Mouse (Mus musculus): Measurements from ENCODE around the gene Nol7. TPM values are rescaled to one million over a fixed set of nuclear protein-coding genes. Genes with fewer than 3 reads are reported as not detected.

Nol7 gene
- total RNA-seq, 1 experiment: 122 TPM

DNA sequence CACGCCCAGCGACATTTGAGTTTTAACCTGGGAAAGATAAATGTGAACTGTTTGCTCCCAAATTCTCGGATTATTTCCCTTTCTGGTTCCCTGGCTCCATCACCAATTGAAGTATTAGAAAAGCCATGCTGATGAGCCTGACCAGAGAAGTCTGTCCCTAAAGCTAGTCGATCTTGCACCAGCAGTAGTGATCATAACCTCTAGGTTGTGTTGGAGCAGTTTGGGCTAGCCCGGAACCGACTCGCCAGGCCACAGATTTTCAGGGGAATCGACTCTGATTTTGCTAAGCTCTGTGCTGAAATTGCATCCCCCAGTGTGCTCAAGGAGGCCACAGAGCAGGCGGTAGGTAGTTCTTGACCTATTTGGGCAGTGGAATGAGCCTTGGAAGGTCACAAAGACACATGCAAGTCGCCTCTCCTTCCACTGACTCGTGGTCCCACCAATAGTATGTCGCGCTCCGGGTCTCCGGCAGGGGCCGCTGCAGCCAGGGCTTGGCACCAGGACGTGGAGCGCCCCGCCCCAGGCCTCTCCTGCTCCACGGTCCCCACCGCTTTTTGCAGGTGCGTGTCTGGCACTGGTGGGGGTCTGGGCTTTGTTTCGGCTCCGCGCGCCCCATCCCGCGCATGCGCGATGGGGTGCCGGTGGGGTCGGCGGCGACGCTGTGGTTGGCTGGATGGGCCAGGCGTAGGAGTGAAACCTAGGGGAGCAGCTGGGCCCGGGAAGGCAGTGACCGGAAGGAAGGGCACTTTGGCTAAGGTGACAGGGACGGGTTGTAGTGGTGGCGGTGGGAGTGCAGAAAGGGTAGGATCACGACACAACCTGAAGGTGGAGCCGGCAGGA lies 33.0 kb upstream of the Nol7 start, which contains the start of gene Sirt5:
TSS of gene Sirt5 (plus strand) at position 512 of the 840 bp plus-strand sequence.
- Histone ChIP-seq H3K36me3 (ENCODE audit: control insufficient read depth, insufficient read depth, low read length, poor library complexity, severe bottlenecking) (no peaks in the 10 kb centered on the region), H3K9me3 (ENCODE audit: control insufficient read depth, insufficient read depth, low read depth, low read length) (no peaks in the 10 kb centered on the region), H3K4me1 (ENCODE audit: control insufficient read depth in 2 of 2, insufficient read depth in 2 of 2, low read length in 2 of 2, poor library complexity in 1 of 2) (peaks cover 0 to 2% of the 10 kb centered on the region in 2 experiments; a peak in 1 of 4 replicates), H3K27ac (ENCODE audit: insufficient read depth, low read depth, low read length, poor library complexity, severe bottlenecking) (no peak within 1 kb of the TSS; the same call in 1 of the 2 replicates), H3K4me3 (ENCODE audit: insufficient read depth in 1 of 2, low read depth in 1 of 2, low read length in 2 of 2, poor library complexity in 1 of 2, severe bottlenecking in 1 of 2) (peak within 1 kb of the TSS; percentile 70 to 81), H3K9ac (ENCODE audit: insufficient read depth, low read depth, low read length, poor library complexity, severe bottlenecking) (peak within 1 kb of the TSS; percentile 83)
- TF ChIP-seq ZNF384 (IDR thresholded peaks at IDR 0.05; ENCODE audit: low read depth, low read length) (no peak), ZC3H11A (IDR thresholded peaks at IDR 0.05; ENCODE audit: borderline replicate concordance, low read depth, low read length) (0 out of 2 replicates have a peak, but pooled peaks have one; percentile 29), CHD2 (IDR thresholded peaks at IDR 0.05; ENCODE audit: low read depth, low read length) (no peak), HCFC1 (IDR thresholded peaks at IDR 0.05; ENCODE audit: borderline replicate concordance, insufficient read depth, low read length) (peak; percentile 59), MAFK (IDR thresholded peaks at IDR 0.05; ENCODE audit: insufficient read depth, low read depth, low read length) (no peak)
- peak; percentile 92 for DNase-seq (ENCODE audit: low read depth, low spot score)
- in situ Hi-C loops (cut with MboI; ENCODE audit: low sequenced_read_pairs in 2 of 2, unreplicated experiment in 2 of 2): no loop called here

- H3K27ac ChIP-seq (ENCODE audit: insufficient read depth, low read depth, low read length, poor library complexity, severe bottlenecking): no peak overlapping the region; the same call in 1 of the 2 replicates
- peaks cover 0 to 2% of the 10 kb centered on the region in 2 experiments; a peak in 1 of 4 replicates for H3K4me1 ChIP-seq (ENCODE audit: control insufficient read depth in 2 of 2, insufficient read depth in 2 of 2, low read length in 2 of 2, poor library complexity in 1 of 2)
- peak overlapping the region; percentile 70 to 81 for H3K4me3 ChIP-seq (ENCODE audit: insufficient read depth in 1 of 2, low read depth in 1 of 2, low read length in 2 of 2, poor library complexity in 1 of 2, severe bottlenecking in 1 of 2)
- peak overlapping the region; percentile 83 for H3K9ac ChIP-seq (ENCODE audit: insufficient read depth, low read depth, low read length, poor library complexity, severe bottlenecking)
- TF ChIP-seq MAFK (IDR thresholded peaks at IDR 0.05; ENCODE audit: insufficient read depth, low read depth, low read length) (no peak), CHD2 (IDR thresholded peaks at IDR 0.05; ENCODE audit: low read depth, low read length) (no peak), ZC3H11A (IDR thresholded peaks at IDR 0.05; ENCODE audit: borderline replicate concordance, low read depth, low read length) (no peak), ZNF384 (IDR thresholded peaks at IDR 0.05; ENCODE audit: low read depth, low read length) (no peak), HCFC1 (IDR thresholded peaks at IDR 0.05; ENCODE audit: borderline replicate concordance, insufficient read depth, low read length) (no peak)
- no peak for DNase-seq (ENCODE audit: low read depth, low spot score)
- no peaks in the 10 kb centered on the region for H3K9me3 ChIP-seq (ENCODE audit: control insufficient read depth, insufficient read depth, low read depth, low read length)
- no peaks in the 10 kb centered on the region for H3K36me3 ChIP-seq (ENCODE audit: control insufficient read depth, insufficient read depth, low read length, poor library complexity, severe bottlenecking)
- in situ Hi-C loops (cut with MboI; ENCODE audit: low sequenced_read_pairs in 2 of 2, unreplicated experiment in 2 of 2): no loop called here
These were observed 32.4 kb upstream of the Nol7 start for GRCm38 (mm10) chr13:43365825-43366184.

DNA sequence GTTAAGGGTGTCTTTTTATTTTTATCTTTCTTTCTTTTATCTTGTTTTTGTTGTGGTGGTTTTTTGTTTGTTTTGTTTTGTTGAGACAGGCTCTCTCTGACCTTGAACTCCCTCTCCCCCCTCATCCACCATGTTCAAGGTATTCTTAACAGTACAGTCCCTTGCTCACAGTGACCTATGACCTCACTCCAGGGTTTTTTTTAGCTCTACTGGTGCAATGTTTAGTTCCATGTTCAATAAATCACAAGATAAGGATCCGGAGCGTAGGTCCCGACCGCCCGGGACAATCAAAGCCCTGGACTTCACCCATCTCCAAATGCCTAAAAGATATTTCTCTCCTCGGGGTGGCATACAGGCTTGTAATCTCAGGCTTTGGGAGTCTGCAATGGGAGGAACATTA lies 28.1 kb upstream of the Nol7 start:
- Histone ChIP-seq H3K4me1 (ENCODE audit: control insufficient read depth in 2 of 2, insufficient read depth in 2 of 2, low read length in 2 of 2, poor library complexity in 1 of 2) (peaks cover 2 to 6% of the 10 kb centered on the region in 2 experiments; a peak in 3 of 4 replicates), H3K9me3 (ENCODE audit: control insufficient read depth, insufficient read depth, low read depth, low read length) (no peaks in the 10 kb centered on the region), H3K36me3 (ENCODE audit: control insufficient read depth, insufficient read depth, low read length, poor library complexity, severe bottlenecking) (peaks cover 4% of the 10 kb centered on the region), H3K27ac (ENCODE audit: insufficient read depth, low read depth, low read length, poor library complexity, severe bottlenecking) (no peak overlapping the region), H3K4me3 (ENCODE audit: insufficient read depth in 1 of 2, low read depth in 1 of 2, low read length in 2 of 2, poor library complexity in 1 of 2, severe bottlenecking in 1 of 2) (no peak overlapping the region), H3K9ac (ENCODE audit: insufficient read depth, low read depth, low read length, poor library complexity, severe bottlenecking) (no peak overlapping the region)
- TF ChIP-seq CHD2 (IDR thresholded peaks at IDR 0.05; ENCODE audit: low read depth, low read length) (no peak), ZC3H11A (IDR thresholded peaks at IDR 0.05; ENCODE audit: borderline replicate concordance, low read depth, low read length) (no peak), MAFK (IDR thresholded peaks at IDR 0.05; ENCODE audit: insufficient read depth, low read depth, low read length) (no peak), HCFC1 (IDR thresholded peaks at IDR 0.05; ENCODE audit: borderline replicate concordance, insufficient read depth, low read length) (no peak), ZNF384 (IDR thresholded peaks at IDR 0.05; ENCODE audit: low read depth, low read length) (no peak)
- in situ Hi-C loops (cut with MboI; ENCODE audit: low sequenced_read_pairs in 2 of 2, unreplicated experiment in 2 of 2): no loop called here
- DNase-seq (ENCODE audit: low read depth, low spot score): no peak

DNA sequence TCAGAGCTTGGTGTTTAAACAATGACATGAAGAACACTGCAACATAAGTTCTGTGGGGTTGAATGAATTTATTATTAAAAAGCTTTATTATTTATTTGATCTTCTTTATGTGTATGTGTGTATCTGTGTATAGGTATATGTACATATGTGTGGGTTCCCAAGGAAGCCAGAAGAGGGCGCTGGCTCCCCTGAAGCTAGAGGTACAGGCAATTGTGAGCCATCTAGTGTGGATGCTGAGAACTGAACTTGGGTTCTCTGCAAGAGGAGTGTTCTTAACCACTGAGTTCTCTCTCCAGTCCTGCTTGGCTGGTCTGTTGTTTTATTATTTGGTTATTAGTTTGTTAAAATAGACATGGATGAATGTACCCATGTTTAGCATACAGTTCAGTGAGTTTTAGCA lies 25.3 kb upstream of the Nol7 start:
- no peak overlapping the region for H3K27ac ChIP-seq (ENCODE audit: insufficient read depth, low read depth, low read length, poor library complexity, severe bottlenecking)
- no peak overlapping the region for H3K4me3 ChIP-seq (ENCODE audit: insufficient read depth in 1 of 2, low read depth in 1 of 2, low read length in 2 of 2, poor library complexity in 1 of 2, severe bottlenecking in 1 of 2)
- no peak for DNase-seq (ENCODE audit: low read depth, low spot score)
- H3K36me3 ChIP-seq (ENCODE audit: control insufficient read depth, insufficient read depth, low read length, poor library complexity, severe bottlenecking): peaks cover 8% of the 10 kb centered on the region
- no peak overlapping the region for H3K9ac ChIP-seq (ENCODE audit: insufficient read depth, low read depth, low read length, poor library complexity, severe bottlenecking)
- no peak for TF ChIP-seq HCFC1 (IDR thresholded peaks at IDR 0.05; ENCODE audit: borderline replicate concordance, insufficient read depth, low read length)
- no peak for TF ChIP-seq MAFK (IDR thresholded peaks at IDR 0.05; ENCODE audit: insufficient read depth, low read depth, low read length)
- TF ChIP-seq ZNF384 (IDR thresholded peaks at IDR 0.05; ENCODE audit: low read depth, low read length): no peak
- no peaks in the 10 kb centered on the region for H3K9me3 ChIP-seq (ENCODE audit: control insufficient read depth, insufficient read depth, low read depth, low read length)
- in situ Hi-C loops (cut with MboI; ENCODE audit: low sequenced_read_pairs in 2 of 2, unreplicated experiment in 2 of 2): no loop called here
- H3K4me1 ChIP-seq (ENCODE audit: control insufficient read depth in 2 of 2, insufficient read depth in 2 of 2, low read length in 2 of 2, poor library complexity in 1 of 2): peaks cover 2 to 6% of the 10 kb centered on the region in 2 experiments; a peak in 3 of 4 replicates
